Mouse (Mus musculus) brain, embryonic 14.5 days (tissue): ENCODE data around the gene Ddx54.

ENCODE experiments used
- CTCF ChIP-seq: fragments of 200-500 bp; IDR thresholded peaks from 2 replicates; pipeline ENCODE4 v1.5.1; 2012; ENCODE audit warnings: inconsistent platforms, mild to moderate bottlenecking, moderate library complexity, borderline replicate concordance; ENCODE audit not compliant: insufficient read depth, insufficient read length; ENCODE audit errors: extremely low read depth
- POLR2A ChIP-seq: fragments of 200-500 bp; IDR thresholded peaks from 2 replicates; pipeline ENCODE4 v1.6.1; 2012; ENCODE audit warnings: mild to moderate bottlenecking, inconsistent platforms, borderline replicate concordance; ENCODE audit not compliant: poor library complexity, insufficient read depth, insufficient read length, severe bottlenecking; ENCODE audit errors: extremely low read depth

- TF ChIP-seq CTCF, result no peak
- no peak for TF ChIP-seq POLR2A
These were observed 45.3 kb upstream of the Ddx54 start for GRCm38 (mm10) chr5:120567253-120567701.
